7 mouse cellular contexts compared by ENCODE assay signal in the genomic region with DNA sequence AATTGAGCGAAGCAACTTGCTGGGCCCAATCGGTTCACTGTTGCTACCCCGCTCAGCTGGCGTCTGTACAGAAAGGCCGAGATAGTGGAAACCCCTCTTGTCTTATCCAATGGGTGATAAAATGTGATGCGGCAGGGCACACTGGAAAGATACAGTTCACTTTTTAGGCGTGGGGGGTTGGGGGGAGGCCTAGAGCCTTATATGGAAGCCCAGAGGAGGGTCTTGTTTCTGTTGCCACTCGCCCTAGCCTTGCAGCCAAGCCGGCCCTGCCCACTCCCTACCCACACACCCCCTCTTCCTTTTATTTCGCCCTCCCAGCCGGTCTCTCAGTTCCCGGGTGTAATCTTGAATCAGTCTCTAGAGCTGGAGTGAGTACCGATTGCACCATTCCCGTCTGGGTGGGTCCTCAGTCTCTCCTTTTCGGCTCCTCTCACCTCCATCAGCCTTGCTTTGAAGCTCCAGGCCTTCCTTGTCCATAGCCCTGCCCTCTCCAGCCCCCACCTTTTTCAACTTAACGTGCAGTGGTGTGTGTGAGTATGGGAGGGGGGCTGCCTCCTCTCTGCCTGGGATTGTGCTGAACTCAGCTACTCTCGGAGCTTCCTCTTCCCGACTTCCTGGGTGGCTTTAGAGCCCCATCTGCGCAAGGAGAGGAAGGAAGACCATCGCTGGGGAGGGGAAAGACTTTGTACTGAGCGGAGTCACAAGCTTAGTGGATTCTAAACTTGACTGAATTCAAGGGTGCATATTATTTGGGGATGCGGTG. TPM values are rescaled to one million over a fixed set of nuclear protein-coding genes. Genes with fewer than 3 reads are reported as not detected.
DNase-seq lines count a peak whose midpoint lies in the region; ATAC-seq and TF ChIP-seq lines count a peak whose summit lies in the region.

No protein-coding gene starts in this region.

- no peak for TF ChIP-seq POLR2A in ES-Bruce4 (IDR thresholded peaks at IDR 0.05; ENCODE audit: insufficient read depth, low read length)

- H3K4me3 ChIP-seq in ES-Bruce4 (ENCODE audit: low read depth, low read length), result peak overlapping the region; percentile 92
- peak overlapping the region; percentile 67 for H3K4me3 ChIP-seq in embryonic facial prominence, embryonic 13.5 days
- peak overlapping the region; percentile 64 for H3K4me3 ChIP-seq in limb, embryonic 12.5 days (replicated peaks)
- H3K4me3 ChIP-seq in midbrain, embryonic 12.5 days, result peak overlapping the region; percentile 66

- no peak for ATAC-seq in embryonic facial prominence, embryonic 13.5 days (ENCODE audit: insufficient number of reproducible peaks, insufficient read depth, low FRiP score, low TSS enrichment, low read depth)
- no peak for ATAC-seq in limb, embryonic 12.5 days (ENCODE audit: insufficient number of reproducible peaks, insufficient read depth, low FRiP score, low TSS enrichment, low read depth)
- 0 out of 2 replicates have a peak, but pooled peaks have one; percentile 17 for ATAC-seq in midbrain, embryonic 12.5 days (ENCODE audit: low FRiP score, low read depth)

- H3K4me2 ChIP-seq in embryonic facial prominence, embryonic 13.5 days, result peak overlapping the region; percentile 69
- H3K4me2 ChIP-seq in limb, embryonic 12.5 days, result peak overlapping the region; percentile 71
- peak overlapping the region; percentile 63 for H3K4me2 ChIP-seq in midbrain, embryonic 12.5 days (replicated peaks)

- H3K9ac ChIP-seq in ES-Bruce4 (ENCODE audit: low read depth, poor library complexity, severe bottlenecking), result peak overlapping the region; percentile 96
- H3K9ac ChIP-seq in embryonic facial prominence, embryonic 13.5 days, result peak overlapping the region; percentile 77
- peak overlapping the region; percentile 67 for H3K9ac ChIP-seq in limb, embryonic 12.5 days (replicated peaks)
- peak overlapping the region; percentile 59 for H3K9ac ChIP-seq in midbrain, embryonic 12.5 days (replicated peaks)

- peak; percentile 2 to 12 for DNase-seq in B cell, adult 2 months
- peak; percentile 27 for DNase-seq in heart, postnatal 4 days
- DNase-seq in testis, postnatal 14 days (ENCODE audit: low spot score), result peak; percentile 80

- H3K27me3 ChIP-seq in ES-Bruce4 (ENCODE audit: control insufficient read depth, insufficient read depth, low read length, poor library complexity, severe bottlenecking), result no peaks in the 10 kb centered on the region
- no peaks in the 10 kb centered on the region for H3K27me3 ChIP-seq in embryonic facial prominence, embryonic 13.5 days
- no peaks in the 10 kb centered on the region for H3K27me3 ChIP-seq in limb, embryonic 12.5 days
- no peaks in the 10 kb centered on the region for H3K27me3 ChIP-seq in midbrain, embryonic 12.5 days

- WGBS in embryonic facial prominence, embryonic 13.5 days, result 20% methylated on average over 22 of the region's 22 CpGs
- WGBS in limb, embryonic 12.5 days, result 17% methylated on average over 22 of the region's 22 CpGs
- WGBS in midbrain, embryonic 12.5 days, result 19% methylated on average over 22 of the region's 22 CpGs

- H3K9me3 ChIP-seq in ES-Bruce4 (replicated peaks; ENCODE audit: control insufficient read depth, insufficient read depth, low read length, poor library complexity, severe bottlenecking), result no peaks in the 10 kb centered on the region
- no peaks in the 10 kb centered on the region for H3K9me3 ChIP-seq in embryonic facial prominence, embryonic 13.5 days
- no peaks in the 10 kb centered on the region for H3K9me3 ChIP-seq in limb, embryonic 12.5 days
- H3K9me3 ChIP-seq in midbrain, embryonic 12.5 days, result no peaks in the 10 kb centered on the region

- TF ChIP-seq CTCF in ES-Bruce4 (IDR thresholded peaks at IDR 0.05; ENCODE audit: low read depth, low read length), result no peak

- peaks cover 25% of the 10 kb centered on the region for H3K36me3 ChIP-seq in ES-Bruce4 (ENCODE audit: control insufficient read depth, insufficient read depth, low read length, poor library complexity, severe bottlenecking)
- H3K36me3 ChIP-seq in embryonic facial prominence, embryonic 13.5 days, result peaks cover 16% of the 10 kb centered on the region
- H3K36me3 ChIP-seq in limb, embryonic 12.5 days, result peaks cover 27% of the 10 kb centered on the region
- H3K36me3 ChIP-seq in midbrain, embryonic 12.5 days, result peaks cover 8% of the 10 kb centered on the region

- TF ChIP-seq EP300 in ES-Bruce4 (IDR thresholded peaks at IDR 0.05; ENCODE audit: insufficient read depth, low read depth, low read length), result no peak

- peak overlapping the region; percentile 96 for H3K27ac ChIP-seq in ES-Bruce4 (ENCODE audit: insufficient read depth, low read length)
- no peak overlapping the region for H3K27ac ChIP-seq in embryonic facial prominence, embryonic 13.5 days
- H3K27ac ChIP-seq in limb, embryonic 12.5 days, result no peak overlapping the region
- H3K27ac ChIP-seq in midbrain, embryonic 12.5 days (replicated peaks), result 0 out of 2 replicates have a peak overlapping the region, but pooled peaks have one; percentile 25

- H3K4me1 ChIP-seq in ES-Bruce4 (ENCODE audit: control insufficient read depth, insufficient read depth, low read length), result no peaks in the 10 kb centered on the region
- peaks cover 19% of the 10 kb centered on the region for H3K4me1 ChIP-seq in embryonic facial prominence, embryonic 13.5 days
- peaks cover 24% of the 10 kb centered on the region for H3K4me1 ChIP-seq in limb, embryonic 12.5 days (replicated peaks)
- peaks cover 18% of the 10 kb centered on the region; the same call in 1 of the 2 replicates for H3K4me1 ChIP-seq in midbrain, embryonic 12.5 days

RNA-seq across cellular contexts. Expression of gene Tfe3, which starts 1.5 kb away (rescaled TPM):
- polyA plus RNA-seq in ES-Bruce4 (2011; ENCODE audit: insufficient read depth, insufficient read length, low read depth, missing spikeins), result 65.8 and 81.6 TPM in 2 replicates
- 28.5 and 28.7 TPM in 2 replicates for polyA plus RNA-seq in embryonic facial prominence, embryonic 13.5 days (2015; fragmentation: Nextera tagmentation; extraction: Ambion mirVana)
- 10 to 100 TPM; 16.2 to 16.5 TPM for total RNA-seq in heart, postnatal 4 days (2021)
- 27.7 and 30.4 TPM in 2 replicates for polyA plus RNA-seq in limb, embryonic 12.5 days (2016; fragmentation: Nextera tagmentation; extraction: Ambion mirVana)
- 37.6 and 39.1 TPM in 2 replicates for polyA plus RNA-seq in midbrain, embryonic 12.5 days (2016; fragmentation: Nextera tagmentation; extraction: Ambion mirVana)

RNA-seq across cellular contexts. Expression of gene Ccdc120, which starts 13.1 kb away (rescaled TPM):
- 20.4 and 28.9 TPM in 2 replicates for polyA plus RNA-seq in ES-Bruce4 (2011; ENCODE audit: insufficient read depth, insufficient read length, low read depth, missing spikeins)
- polyA plus RNA-seq in embryonic facial prominence, embryonic 13.5 days (2015; fragmentation: Nextera tagmentation; extraction: Ambion mirVana), result 17.7 and 22.4 TPM in 2 replicates
- 1 to 10 TPM; 1.2 to 3.0 TPM for total RNA-seq in heart, postnatal 4 days (2021)
- polyA plus RNA-seq in limb, embryonic 12.5 days (2016; fragmentation: Nextera tagmentation; extraction: Ambion mirVana), result 22.5 and 24.8 TPM in 2 replicates
- polyA plus RNA-seq in midbrain, embryonic 12.5 days (2016; fragmentation: Nextera tagmentation; extraction: Ambion mirVana), result 27.5 and 34.1 TPM in 2 replicates

RNA-seq across cellular contexts. Expression of gene Gripap1, which starts 25.8 kb away (rescaled TPM):
- 18.5 and 19.2 TPM in 2 replicates for polyA plus RNA-seq in ES-Bruce4 (2011; ENCODE audit: insufficient read depth, insufficient read length, low read depth, missing spikeins)
- polyA plus RNA-seq in embryonic facial prominence, embryonic 13.5 days (2015; fragmentation: Nextera tagmentation; extraction: Ambion mirVana), result 49.8 and 50.1 TPM in 2 replicates
- total RNA-seq in heart, postnatal 4 days (2021), result 10 to 100 TPM; 23.7 to 28.4 TPM
- polyA plus RNA-seq in limb, embryonic 12.5 days (2016; fragmentation: Nextera tagmentation; extraction: Ambion mirVana), result 43.5 and 44.7 TPM in 2 replicates
- polyA plus RNA-seq in midbrain, embryonic 12.5 days (2016; fragmentation: Nextera tagmentation; extraction: Ambion mirVana), result 78.3 and 80.8 TPM in 2 replicates

RNA-seq across cellular contexts. Expression of gene Praf2, which starts 35.6 kb away (rescaled TPM):
- polyA plus RNA-seq in ES-Bruce4 (2011; ENCODE audit: insufficient read depth, insufficient read length, low read depth, missing spikeins), result 53.8 and 67.7 TPM in 2 replicates
- 73.1 and 75.9 TPM in 2 replicates for polyA plus RNA-seq in embryonic facial prominence, embryonic 13.5 days (2015; fragmentation: Nextera tagmentation; extraction: Ambion mirVana)
- total RNA-seq in heart, postnatal 4 days (2021), result 10 to 100 TPM; 10.3 to 11.0 TPM
- 66.5 and 70.9 TPM in 2 replicates for polyA plus RNA-seq in limb, embryonic 12.5 days (2016; fragmentation: Nextera tagmentation; extraction: Ambion mirVana)
- polyA plus RNA-seq in midbrain, embryonic 12.5 days (2016; fragmentation: Nextera tagmentation; extraction: Ambion mirVana), result 88.8 and 89.2 TPM in 2 replicates

RNA-seq across cellular contexts. Expression of gene Gm45208, which starts 41.8 kb away (rescaled TPM):
- not detected in 2 replicates for polyA plus RNA-seq in ES-Bruce4 (2011; ENCODE audit: insufficient read depth, insufficient read length, low read depth, missing spikeins)
- not detected in 2 replicates for polyA plus RNA-seq in embryonic facial prominence, embryonic 13.5 days (2015; fragmentation: Nextera tagmentation; extraction: Ambion mirVana)
- total RNA-seq in heart, postnatal 4 days (2021), result not detected
- 0.96 TPM in 1 of 2 replicates, not detected in the other for polyA plus RNA-seq in limb, embryonic 12.5 days (2016; fragmentation: Nextera tagmentation; extraction: Ambion mirVana)
- not detected in 2 replicates for polyA plus RNA-seq in midbrain, embryonic 12.5 days (2016; fragmentation: Nextera tagmentation; extraction: Ambion mirVana)

Comparison
In these comparisons a context has a peak if more than half of its experiments do, and no peak if none do; other contexts are left out.
1. DNase-seq: peak in every context shown above with its lines; median percentile 80 in testis, postnatal 14 days; 27 in heart, postnatal 4 days; 7 in B cell, adult 2 months.
2. H3K27ac ChIP-seq: peak in ES-Bruce4 (single experiment) and midbrain, embryonic 12.5 days (single experiment); none in embryonic facial prominence, embryonic 13.5 days (single experiment) and limb, embryonic 12.5 days (single experiment).
3. Peak in every context shown above with its lines, with median percentiles within 50 percentile points of each other: H3K4me3 ChIP-seq, H3K9ac ChIP-seq and H3K4me2 ChIP-seq.